Mouse (Mus musculus): ENCODE measurements around the gene Ttc39a.

- no peak for TF ChIP-seq TCF12 (IDR thresholded peaks at IDR 0.05; ENCODE audit: insufficient read depth, poor library complexity, severe bottlenecking)
- TF ChIP-seq POLR2A (IDR thresholded peaks at IDR 0.05; ENCODE audit: insufficient read length, low read depth): no peak
- no peak for TF ChIP-seq POLR2AphosphoS2 (IDR thresholded peaks at IDR 0.05; ENCODE audit: insufficient read length, low read depth)
- no peak for TF ChIP-seq E2F4 (IDR thresholded peaks at IDR 0.05; ENCODE audit: insufficient read depth)
- TF ChIP-seq MAX (IDR thresholded peaks at IDR 0.05; ENCODE audit: low read depth): no peak
- TF ChIP-seq MYOG (IDR thresholded peaks at IDR 0.05; ENCODE audit: control insufficient read depth in 1 of 3, insufficient read depth in 1 of 3, insufficient read length in 2 of 3, low read depth in 2 of 3): no peak
- TF ChIP-seq MYOD1 (IDR thresholded peaks at IDR 0.05; ENCODE audit: control insufficient read depth in 1 of 3, insufficient read length in 2 of 3, low read depth in 2 of 3): no peak
- TF ChIP-seq USF1 (IDR thresholded peaks at IDR 0.05; ENCODE audit: low read depth): peak; percentile 39
- no peak for TF ChIP-seq TCF3 (IDR thresholded peaks at IDR 0.05; ENCODE audit: insufficient read length, low read depth)
- no peak for TF ChIP-seq CEBPB (IDR thresholded peaks at IDR 0.05; ENCODE audit: insufficient read depth, poor library complexity, severe bottlenecking)
- TF ChIP-seq REST (IDR thresholded peaks at IDR 0.05; ENCODE audit: insufficient read depth, insufficient read length): no peak
These were observed 353 bp upstream of the Ttc39a start for GRCm38 (mm10) chr4:109406054-109406485.
